Mouse (Mus musculus) 3T3-L1 (cell line): ENCODE measurements around the gene Lgals3bp.
"Not testable (repeated sequence)": the region's sequence is repeated elsewhere in the genome, so short reads cannot be mapped to it uniquely, and the experiment has no call there.

Experiments
- DNase-seq: peaks from one replicate; pipeline ENCODE4 v3.0.0-alpha.2; 2015; ENCODE audit warnings: low read depth, low spot score

Lgals3bp gene

DNA sequence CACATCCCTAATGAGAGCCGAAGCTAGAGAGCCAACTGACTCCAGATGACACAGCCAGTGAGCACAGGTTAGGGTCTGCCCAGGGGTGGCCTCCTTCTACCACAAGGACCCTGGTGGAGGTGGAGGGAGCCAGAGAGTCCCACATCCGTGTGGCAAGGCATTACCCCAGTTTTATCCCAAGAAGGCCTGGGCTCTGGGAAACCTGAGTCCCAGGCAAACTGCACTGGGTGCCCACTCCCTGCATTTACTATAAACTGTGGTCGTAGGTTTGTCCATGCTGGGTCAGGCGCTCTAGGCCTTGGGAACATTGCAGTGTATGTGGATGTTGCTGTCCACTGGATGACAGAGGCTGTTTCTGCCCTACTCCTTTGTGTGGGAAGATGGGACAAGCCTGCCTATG is 697 bp downstream of the Lgals3bp start:
- DNase-seq: no peak

DNA sequence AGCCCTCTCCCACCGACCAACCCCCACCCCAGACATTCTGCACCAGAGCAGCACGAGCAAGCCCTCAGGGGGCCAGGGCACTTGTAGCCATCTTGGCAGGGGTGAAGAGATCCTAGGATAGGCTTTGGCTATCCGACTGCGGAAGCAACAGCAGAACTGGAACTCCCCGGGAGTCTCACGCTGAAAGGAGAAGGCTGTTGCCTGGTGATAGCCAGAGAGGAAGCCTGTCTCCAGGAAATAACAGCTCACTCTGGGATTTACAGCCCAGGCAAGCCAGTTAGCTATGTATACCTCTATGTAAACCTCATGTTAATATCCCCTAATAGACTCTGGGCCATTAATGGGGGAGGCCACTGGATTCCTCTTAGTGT is 1.3 kb downstream of the Lgals3bp start:
- no peak for DNase-seq

DNA sequence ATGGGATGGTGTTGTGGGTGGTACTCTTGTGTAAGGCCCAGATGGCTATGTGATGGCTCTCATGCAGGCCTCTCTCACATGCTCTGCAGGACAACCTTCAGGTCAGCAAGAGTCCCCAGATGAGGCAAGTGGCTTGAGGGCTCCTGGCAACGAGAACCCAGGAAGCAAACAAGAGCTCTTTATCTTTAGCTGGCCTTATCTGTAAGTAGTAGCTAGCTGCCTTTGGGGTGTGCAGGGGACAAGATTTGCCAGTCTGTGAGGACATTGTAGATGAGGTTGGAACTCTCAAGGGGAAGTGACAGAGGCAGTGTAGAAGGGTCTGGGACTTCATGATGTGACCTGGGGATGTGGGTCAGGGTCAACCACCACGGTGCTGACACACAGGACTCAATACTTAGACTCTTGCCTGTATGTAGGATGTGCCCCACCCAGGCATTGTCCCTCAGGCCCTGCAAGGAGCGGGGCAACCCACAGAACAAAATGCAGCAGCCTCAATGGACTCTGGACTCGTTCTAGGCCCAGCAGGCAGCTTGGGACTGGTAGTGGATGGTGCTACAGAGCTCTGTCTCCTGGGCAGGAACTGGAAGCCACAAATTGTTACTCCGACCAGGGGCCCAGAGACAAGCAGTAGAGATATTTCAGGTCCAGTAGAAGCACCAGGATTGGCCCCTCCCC is 1.9 kb downstream of the Lgals3bp start:
- DNase-seq: no peak

DNA sequence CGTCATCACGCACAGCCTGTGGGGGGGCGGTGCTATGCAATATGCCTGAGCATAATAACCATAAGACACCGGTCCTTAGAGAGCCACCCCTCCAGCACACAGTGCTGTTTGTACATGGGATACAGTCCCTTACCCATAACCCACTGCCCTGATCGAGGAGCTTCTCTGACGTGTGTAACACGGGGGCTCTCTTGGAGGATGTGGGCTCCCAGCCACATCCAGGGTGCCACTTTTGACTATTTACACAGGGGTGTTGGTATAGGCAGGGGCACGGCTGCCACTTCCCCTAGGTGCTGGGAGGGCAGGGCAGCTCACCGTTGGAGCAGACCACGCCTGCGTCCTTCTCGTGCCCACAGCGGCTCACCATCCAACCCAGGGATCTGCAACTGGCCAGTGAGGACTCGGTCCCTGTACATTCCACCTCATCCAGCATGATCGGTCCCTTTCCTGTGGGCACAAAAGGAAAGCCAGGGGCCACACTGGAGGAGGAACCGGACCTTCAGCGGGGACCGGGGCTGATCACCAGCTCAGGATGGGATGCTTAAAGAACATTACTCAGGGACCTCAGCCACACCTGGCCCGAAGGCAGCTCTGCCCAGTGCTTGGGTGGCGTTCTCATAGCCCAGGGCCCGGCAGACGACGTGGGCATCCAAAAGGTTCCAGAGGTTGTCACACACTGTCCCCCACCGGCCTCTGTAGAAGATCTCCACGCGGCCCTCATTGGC is 3.9 kb downstream of the Lgals3bp start:
- no peak for DNase-seq

DNA sequence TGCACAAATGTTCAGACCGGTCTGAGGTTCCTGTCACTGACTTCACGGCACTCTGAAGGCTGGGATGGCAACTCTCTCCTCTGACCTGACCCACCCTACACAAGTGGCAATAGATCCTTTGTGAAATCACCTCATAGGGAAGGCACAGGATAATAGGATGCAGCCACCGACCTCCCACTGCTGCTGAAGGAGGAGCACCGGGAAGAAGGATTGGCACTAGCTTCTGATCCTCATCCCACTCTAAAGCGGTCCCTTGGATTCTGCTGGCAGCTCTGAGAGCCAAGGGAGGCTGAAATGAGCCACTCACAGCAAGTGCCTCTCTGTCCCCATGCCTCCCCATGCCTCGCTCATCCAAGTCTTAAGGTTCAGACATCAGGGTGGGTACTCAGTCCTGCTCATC is 7.4 kb downstream of the Lgals3bp start:
- DNase-seq: no peak

DNA sequence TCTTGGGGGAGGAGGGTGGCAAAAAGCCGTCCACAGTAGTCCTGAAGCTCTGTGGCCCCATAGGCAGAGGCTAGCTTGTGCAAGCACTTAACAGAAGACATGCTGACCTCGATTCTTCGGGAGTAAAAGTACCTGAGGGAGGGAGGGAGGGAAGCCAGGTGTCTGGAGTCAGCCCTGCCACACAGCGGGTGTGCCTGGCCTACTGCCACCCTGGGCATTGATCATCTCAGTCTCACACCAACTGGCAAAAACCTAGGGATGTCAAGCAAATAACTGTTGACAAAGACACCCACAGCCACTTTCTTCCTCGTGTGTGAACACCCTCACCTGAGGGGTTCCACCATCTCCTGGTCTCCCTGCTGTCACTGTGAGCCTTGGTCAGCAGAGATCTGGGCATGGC is 7.9 kb downstream of the Lgals3bp start:
- DNase-seq: no peak

DNA sequence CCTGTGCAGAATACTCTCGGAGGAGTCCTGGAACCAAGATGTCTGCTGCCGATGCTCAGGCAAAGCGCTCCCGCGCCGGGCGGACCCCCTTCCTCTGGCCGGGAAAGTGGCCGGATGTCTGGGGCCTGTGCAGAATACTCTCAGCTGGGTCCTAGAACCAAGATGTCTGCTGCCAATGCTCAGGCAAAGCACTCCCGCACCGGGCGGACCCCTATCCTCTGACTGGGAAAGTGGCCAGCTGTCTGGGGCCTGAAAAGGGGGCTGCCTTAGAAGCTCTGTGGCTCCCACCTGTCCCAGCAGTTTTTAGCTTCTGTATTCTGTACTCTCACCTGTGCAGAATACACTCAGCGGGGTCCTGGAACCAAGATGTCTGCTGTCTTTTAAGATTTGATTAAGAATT is 14.1 kb downstream of the Lgals3bp start:
- not testable (repeated sequence) for DNase-seq

DNA sequence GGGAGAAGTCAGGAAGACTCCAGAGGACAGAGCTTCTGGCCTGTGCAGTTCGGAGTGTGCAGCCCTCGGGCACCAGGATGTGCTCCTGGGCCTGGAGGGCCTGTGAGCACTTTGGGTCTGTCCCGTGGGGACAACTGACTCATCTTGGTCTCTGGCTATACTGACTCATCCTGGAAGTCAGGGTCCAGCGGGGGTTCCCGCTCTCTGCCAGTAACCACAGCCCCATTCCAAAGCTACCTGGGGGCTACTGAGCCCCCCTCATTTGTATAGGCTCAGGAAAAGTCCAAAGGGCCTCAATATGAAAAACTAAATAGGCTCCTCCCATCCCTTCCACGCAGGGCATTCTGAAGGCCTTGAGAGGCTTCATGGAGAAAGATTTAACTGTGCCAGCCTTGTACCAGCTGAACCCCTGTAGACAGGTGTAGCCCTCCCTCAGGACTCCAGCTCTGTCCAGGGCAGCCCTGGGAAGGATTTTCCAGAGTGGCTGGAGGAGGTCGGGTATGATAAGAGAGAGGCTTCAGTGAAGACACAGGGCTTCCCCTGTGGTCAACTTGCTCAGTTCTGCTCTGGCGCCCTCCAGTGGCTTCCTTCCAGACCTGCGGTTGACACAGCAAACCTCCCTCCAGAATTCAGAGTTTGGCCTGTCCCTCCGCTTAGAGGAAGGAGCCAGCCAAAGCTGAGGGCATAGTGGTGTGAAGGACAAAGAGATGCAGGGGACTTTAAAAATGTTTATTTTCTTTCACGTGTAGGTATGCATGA is 22.5 kb downstream of the Lgals3bp start:
- peak; percentile 97 for DNase-seq

DNA sequence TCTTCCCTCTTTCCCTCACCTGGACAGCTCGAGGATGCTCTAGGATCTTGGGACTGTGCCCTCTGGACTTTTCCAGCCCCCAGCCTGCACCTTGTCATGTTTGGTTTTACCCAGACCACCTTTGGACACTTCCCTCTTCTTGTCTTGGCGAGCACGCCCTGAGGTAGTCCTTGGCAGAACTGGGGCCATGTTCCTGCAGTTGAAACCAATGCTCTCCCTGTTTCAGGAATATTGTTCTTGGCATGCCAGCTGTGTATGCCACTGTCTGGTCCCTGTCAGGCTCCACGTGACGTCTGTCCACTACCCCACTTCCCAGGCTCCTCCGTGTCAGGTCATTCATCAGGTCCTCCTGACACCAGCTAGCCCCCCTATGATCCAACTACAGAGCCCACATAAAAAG is 23.2 kb downstream of the Lgals3bp start:
- no peak for DNase-seq

DNA sequence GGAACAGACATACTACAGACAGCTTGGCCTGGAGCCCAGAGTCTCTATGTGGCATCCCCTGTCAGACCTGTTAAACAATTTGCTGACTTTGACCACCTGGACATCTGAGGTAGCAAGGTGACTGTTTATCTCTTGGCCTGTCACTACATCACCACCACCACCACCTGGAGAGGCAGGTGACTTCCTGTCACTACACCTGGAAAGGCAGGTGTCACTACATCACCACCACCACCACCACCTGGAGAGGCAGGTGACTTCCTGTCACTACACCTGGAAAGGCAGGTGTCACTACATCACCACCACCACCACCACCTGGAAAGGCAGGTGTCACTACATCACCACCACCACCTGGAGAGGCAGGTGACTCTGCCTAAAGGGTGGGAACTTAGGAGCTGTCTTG is 25.6 kb downstream of the Lgals3bp start:
- DNase-seq: not testable (repeated sequence)

DNA sequence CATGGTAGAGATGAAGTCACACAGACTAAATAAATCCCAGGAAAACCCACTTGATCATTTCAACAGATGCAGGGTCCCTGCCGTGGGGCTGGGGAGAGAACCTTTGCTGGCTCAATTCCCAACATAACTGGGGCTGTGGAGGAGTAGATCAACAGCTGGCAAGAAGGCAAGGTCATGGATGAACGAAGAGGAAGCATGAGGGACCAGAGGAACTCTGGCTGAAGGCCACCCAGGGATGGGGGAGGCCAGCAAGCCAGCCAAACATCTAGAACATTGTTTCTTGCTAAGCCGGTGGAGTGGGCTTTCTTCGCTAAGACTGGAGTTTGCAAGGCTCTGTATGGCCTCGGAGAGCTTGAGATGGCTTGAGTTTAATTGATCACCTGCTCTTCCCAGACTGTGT is 26.0 kb downstream of the Lgals3bp start:
- DNase-seq: no peak

DNA sequence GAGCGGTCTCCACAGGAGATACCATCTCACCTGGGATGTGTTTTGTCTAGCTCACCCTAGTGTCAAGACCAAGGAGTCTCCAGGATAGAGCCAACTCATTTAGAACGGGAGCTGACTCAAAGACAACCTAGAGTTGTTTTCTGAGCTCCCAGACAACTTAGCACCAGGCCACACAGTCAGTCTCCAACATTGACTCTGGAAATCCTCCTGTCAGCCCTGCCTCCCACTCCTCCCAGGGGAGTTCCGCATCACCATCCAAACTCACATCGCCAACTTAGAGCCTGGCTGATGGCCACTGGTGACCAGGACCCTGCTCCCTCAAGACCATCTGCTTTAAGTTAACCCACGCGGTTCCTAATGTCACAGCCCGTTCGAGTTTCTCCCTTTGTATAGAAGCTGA is 26.4 kb downstream of the Lgals3bp start:
- no peak for DNase-seq

DNA sequence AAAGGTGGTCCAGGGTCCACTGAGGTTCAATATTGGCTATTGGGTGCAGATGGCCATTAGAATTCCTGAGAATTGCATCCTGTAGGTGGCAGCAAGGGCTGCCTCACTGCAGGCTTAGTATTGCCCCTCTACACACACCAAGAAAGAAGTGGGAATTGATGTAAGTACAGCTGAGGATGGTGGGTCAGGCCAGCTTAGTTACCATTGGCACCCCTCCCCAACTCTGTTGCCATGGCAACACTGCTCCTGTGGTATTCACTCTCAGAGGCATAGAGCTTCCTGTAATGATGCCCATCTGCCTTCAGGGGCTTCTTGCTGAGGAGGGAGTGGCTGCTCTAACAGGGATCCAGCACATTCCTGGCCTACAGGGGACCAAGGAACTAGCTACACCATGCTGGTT is 26.9 kb downstream of the Lgals3bp start:
- no peak for DNase-seq

DNA sequence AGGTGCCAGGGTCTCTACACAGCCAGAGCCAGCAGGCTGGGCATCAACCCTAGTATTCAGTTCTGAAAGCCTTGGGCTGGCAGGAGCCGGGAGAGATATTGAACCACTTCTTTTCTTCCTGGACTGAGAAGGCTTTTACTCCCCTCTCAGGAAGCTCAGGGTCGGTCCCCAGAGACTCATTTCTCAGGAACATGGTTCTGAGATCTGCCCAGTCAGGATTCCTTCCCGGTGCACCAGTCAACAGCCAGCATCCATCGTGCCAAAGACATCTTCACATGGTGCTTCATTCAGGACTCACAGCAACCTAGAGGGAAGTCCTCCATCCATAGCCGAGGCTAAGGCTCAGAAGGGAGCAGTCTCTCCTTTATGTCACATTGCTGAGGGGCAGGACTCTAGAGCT is 27.4 kb downstream of the Lgals3bp start:
- no peak for DNase-seq

DNA sequence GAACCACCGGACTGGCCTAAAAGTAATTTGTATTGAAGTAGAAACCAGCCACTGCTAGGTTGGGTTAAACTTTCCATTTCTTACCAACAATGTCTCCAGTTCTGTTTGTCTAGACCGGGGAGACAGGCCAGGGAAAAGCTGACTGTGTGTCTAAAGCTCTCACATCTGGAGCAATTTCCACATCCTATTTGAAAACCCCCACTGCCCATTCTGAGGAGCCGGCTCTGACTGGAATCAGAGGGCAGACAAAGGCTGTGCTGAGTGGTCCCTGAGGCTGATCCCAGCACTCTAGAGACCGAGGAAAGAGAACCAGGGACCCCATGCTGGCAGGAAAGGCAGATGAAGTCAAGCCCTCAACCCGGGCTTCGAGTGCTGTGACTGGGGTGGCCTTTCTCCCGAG is 29.3 kb downstream of the Lgals3bp start:
- peak; percentile 53 for DNase-seq

DNA sequence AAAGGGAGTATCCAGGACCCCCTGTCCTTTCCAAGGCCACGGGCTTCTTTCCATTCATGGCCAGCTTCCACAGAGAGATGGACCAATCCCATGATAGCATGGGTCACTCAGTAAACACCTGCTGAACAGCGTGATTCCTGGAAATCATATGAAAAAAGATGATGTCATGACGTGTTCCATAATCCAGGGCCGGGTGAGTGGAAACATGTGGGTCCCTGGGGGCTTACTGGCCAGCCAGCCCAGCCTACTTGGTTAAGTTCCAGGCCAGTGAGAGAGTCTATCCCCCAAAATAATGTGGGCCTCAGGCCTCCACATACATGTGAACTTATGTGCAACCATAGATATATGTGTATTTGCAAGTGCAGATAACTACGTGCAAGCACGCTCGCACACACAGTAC is 30.0 kb downstream of the Lgals3bp start:
- DNase-seq: no peak

DNA sequence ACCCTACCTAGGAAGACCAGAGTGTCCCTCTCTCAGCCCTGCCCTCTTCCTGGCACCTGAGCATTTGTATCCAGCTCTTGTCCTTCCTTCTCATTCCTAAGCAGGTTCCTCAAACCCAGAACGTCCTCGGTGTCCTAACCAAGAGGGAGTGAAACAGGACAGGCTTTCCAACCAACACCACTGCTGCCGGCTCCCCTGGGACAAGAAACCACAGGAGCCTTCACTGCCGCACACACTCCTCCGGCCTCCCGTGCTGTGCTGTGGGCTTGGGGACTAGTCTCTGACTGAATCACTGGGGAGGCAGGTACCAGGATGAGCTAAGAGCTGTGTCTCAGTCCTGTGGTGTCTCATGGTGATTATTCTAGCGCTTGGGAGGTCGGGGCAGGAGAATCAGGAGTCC is 32.2 kb downstream of the Lgals3bp start:
- DNase-seq: no peak

DNA sequence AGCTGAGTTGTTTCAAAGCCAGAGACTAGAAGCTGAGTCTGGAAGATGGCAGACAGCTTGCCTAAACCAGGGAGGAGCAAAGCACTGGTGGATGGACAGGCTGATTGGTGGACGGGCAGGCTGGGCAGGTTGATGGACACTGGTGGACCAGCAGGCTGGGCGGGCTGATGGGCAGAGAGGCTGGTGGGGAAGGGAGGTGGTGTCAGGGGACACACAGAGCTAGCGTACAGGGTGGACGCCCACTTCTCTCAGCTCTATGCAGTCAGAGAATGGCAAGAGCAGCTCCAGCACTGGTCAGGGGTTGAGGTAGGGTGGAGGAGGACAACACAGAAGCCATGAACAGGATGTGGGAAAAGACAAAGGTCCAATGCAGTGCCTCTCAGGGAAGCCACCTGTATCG is 32.6 kb downstream of the Lgals3bp start:
- DNase-seq: no peak

DNA sequence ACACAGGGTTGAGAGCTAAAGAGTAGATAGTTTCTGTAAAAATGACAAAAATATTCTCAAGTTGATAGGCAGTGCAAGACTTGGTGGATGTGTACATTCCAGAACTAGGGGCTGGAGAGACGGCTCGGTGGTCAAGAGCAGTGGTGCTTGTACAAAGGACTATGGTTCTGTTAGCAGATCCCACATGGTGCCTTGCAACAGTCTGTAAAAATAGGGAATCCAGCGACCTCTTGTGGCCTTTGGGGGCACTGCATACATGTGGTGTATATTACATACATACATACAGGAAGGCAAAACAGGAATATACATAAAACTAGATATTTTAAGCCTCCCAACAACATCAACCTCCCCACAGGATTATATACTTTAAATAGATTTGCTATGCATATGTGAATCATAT is 33.6 kb downstream of the Lgals3bp start:
- DNase-seq: peak; percentile 61

DNA sequence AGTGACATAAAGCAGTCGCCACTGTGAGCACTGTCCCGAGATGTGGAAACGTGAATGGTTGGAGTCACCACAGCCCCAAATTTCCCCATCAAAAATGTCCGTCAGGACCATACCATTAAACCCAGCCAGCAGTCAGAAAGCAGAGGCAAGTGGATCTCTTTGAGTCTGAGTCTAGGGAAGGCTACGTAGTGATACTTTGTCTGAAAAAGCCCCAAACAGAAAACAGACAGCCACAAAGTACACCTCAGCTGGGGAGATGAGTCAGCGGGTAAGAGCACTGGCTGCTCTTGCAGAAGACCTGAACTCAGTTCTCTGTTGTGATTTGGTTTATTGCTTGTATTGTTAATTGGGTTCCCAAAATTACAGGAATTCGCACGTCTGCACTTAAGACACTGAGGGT is 35.3 kb downstream of the Lgals3bp start:
- peak; percentile 61 for DNase-seq

DNA sequence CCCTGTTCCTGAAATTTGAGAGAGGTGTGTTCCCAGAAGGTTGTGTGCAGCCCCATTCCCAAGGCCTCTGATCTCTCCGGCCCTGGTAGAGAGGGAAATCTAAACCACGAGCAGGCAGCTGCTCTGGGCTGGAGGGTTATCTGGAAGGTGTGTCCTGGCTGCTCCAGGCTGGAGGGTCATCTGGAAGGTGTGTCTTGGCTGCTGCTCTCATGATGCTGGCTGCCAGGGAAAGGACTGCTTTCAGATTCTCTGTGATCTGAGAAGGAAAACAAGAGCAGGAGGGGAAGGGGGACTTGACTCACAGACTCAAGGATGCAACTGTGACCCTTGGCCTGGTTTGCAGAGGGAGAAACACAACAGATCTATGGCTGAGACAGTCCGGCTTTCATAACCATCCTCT is 35.8 kb downstream of the Lgals3bp start:
- peak; percentile 73 for DNase-seq

DNA sequence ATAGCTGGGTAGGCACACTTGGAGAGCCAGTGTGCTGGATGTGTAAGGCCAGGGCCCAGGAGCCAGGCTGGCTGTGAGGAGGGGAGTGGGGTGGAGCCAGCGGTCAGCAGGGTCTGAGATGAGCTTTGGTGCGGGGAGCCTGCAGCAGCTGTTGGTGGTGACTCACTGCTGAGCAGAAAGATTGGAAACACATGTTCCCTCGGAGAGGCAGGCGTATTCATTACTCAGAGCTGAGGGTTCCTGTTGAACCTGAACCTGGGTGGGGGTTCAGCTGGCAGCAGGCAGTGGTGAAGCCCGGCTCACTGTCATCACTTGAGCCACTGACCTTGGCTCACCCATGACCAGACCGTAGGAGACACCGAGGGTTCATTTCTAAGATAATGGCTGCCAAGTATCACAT is 36.7 kb downstream of the Lgals3bp start:
- DNase-seq: peak; percentile 98

DNA sequence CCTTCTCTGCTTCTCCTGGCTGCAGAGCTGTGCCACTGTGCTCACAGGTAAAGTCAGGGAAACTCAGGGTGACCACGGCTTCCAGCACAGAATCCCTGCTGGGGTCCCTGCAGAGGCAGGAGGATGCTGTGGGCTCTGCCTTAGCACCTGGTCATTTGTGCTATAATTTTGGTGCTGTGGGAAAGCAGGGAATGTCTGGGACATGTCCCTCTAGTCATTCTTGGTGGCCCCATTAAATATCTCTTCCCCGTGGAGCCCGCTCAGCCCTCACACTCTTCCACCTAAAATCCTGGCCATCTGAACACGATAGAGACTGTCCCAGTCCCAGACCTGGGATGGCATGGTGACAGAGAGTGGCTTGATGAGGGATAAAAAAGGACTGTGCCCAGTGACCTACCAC is 37.9 kb downstream of the Lgals3bp start:
- no peak for DNase-seq
